Mouse (Mus musculus): Measurements from ENCODE around the gene Pbx1. TPM values are rescaled to one million over a fixed set of nuclear protein-coding genes. Genes with fewer than 3 reads are reported as not detected.
"Not testable (repeated sequence)": the region's sequence is repeated elsewhere in the genome, so short reads cannot be mapped to it uniquely, and the experiment has no call there.

Pbx1 gene
- 49.8 and 80.6 TPM in 2 replicates for polyA plus RNA-seq (2012; ENCODE audit: insufficient read depth, low replicate concordance)

GRCm38 (mm10) chr1:168432232-168432280 lies at the start of gene Pbx1:
Pbx1 (minus strand) TSS chr1:168432270.
- Histone ChIP-seq H3K4me3 (replicated peaks) (peak within 1 kb of the TSS; percentile 95), H3K4me1 (peaks cover 14% of the 10 kb centered on the region)
- not testable (repeated sequence) for H3K36me3 ChIP-seq (replicated peaks; ENCODE audit: low read length); H3K27me3 ChIP-seq (replicated peaks); H3K9me3 ChIP-seq

GRCm38 (mm10) chr1:168479626-168480025 lies 47.6 kb upstream of the Pbx1 start:
- Histone ChIP-seq H3K9me3 (no peaks in the 10 kb centered on the region), H3K27me3 (replicated peaks) (peaks cover 7% of the 10 kb centered on the region), H3K36me3 (replicated peaks; ENCODE audit: low read length) (no peaks in the 10 kb centered on the region), H3K4me1 (peaks cover 6% of the 10 kb centered on the region), H3K4me3 (replicated peaks) (no peak overlapping the region)
- TF ChIP-seq GATA1 (IDR thresholded peaks at IDR 0.05; ENCODE audit: borderline replicate concordance, low read length) (no peak), FLI1 (IDR thresholded peaks at IDR 0.05; ENCODE audit: low read length) (no peak)

- no peaks in the 10 kb centered on the region for H3K9me3 ChIP-seq
- peaks cover 6% of the 10 kb centered on the region for H3K4me1 ChIP-seq
- no peak for TF ChIP-seq GATA1 (IDR thresholded peaks at IDR 0.05; ENCODE audit: borderline replicate concordance, low read length)
- no peak for TF ChIP-seq FLI1 (IDR thresholded peaks at IDR 0.05; ENCODE audit: low read length)
- no peaks in the 10 kb centered on the region for H3K36me3 ChIP-seq (replicated peaks; ENCODE audit: low read length)
- H3K27me3 ChIP-seq (replicated peaks), result peaks cover 9% of the 10 kb centered on the region
- H3K4me3 ChIP-seq (replicated peaks), result peak overlapping the region; percentile 7
Measured at GRCm38 (mm10) chr1:168478829-168479228, 46.8 kb upstream of the Pbx1 start.

- Histone ChIP-seq H3K27me3 (replicated peaks) (peaks cover 8% of the 10 kb centered on the region), H3K4me1 (peaks cover 6% of the 10 kb centered on the region), H3K4me3 (replicated peaks) (no peak overlapping the region), H3K36me3 (replicated peaks; ENCODE audit: low read length) (no peaks in the 10 kb centered on the region), H3K9me3 (no peaks in the 10 kb centered on the region)
- TF ChIP-seq FLI1 (IDR thresholded peaks at IDR 0.05; ENCODE audit: low read length), result no peak
- TF ChIP-seq GATA1 (IDR thresholded peaks at IDR 0.05; ENCODE audit: borderline replicate concordance, low read length), result no peak
Measured at GRCm38 (mm10) chr1:168476917-168477316, 44.8 kb upstream of the Pbx1 start.

GRCm38 (mm10) chr1:168476216-168476897 lies 44.3 kb upstream of the Pbx1 start:
- TF ChIP-seq FLI1 (IDR thresholded peaks at IDR 0.05; ENCODE audit: low read length) (no peak), GATA1 (IDR thresholded peaks at IDR 0.05; ENCODE audit: borderline replicate concordance, low read length) (no peak)
- Histone ChIP-seq H3K27me3 (replicated peaks) (peaks cover 8% of the 10 kb centered on the region), H3K9me3 (no peaks in the 10 kb centered on the region), H3K36me3 (replicated peaks; ENCODE audit: low read length) (no peaks in the 10 kb centered on the region), H3K4me3 (replicated peaks) (no peak overlapping the region), H3K4me1 (peaks cover 6% of the 10 kb centered on the region)

GRCm38 (mm10) chr1:168475579-168476208 lies 43.6 kb upstream of the Pbx1 start:
- Histone ChIP-seq H3K4me3 (replicated peaks) (no peak overlapping the region), H3K27me3 (replicated peaks) (peaks cover 6% of the 10 kb centered on the region), H3K36me3 (replicated peaks; ENCODE audit: low read length) (no peaks in the 10 kb centered on the region), H3K4me1 (peaks cover 6% of the 10 kb centered on the region), H3K9me3 (no peaks in the 10 kb centered on the region)
- TF ChIP-seq GATA1 (IDR thresholded peaks at IDR 0.05; ENCODE audit: borderline replicate concordance, low read length) (no peak), FLI1 (IDR thresholded peaks at IDR 0.05; ENCODE audit: low read length) (no peak)

- Histone ChIP-seq H3K4me1 (peaks cover 1% of the 10 kb centered on the region), H3K27me3 (replicated peaks) (peaks cover 4% of the 10 kb centered on the region), H3K36me3 (replicated peaks; ENCODE audit: low read length) (no peaks in the 10 kb centered on the region), H3K9me3 (no peaks in the 10 kb centered on the region), H3K4me3 (replicated peaks) (no peak overlapping the region)
- TF ChIP-seq FLI1 (IDR thresholded peaks at IDR 0.05; ENCODE audit: low read length) (no peak), GATA1 (IDR thresholded peaks at IDR 0.05; ENCODE audit: borderline replicate concordance, low read length) (no peak)
Measured at GRCm38 (mm10) chr1:168473255-168474069, 41.4 kb upstream of the Pbx1 start.

GRCm38 (mm10) chr1:168472545-168473254 lies 40.6 kb upstream of the Pbx1 start:
- H3K4me3 ChIP-seq (replicated peaks), result no peak overlapping the region
- H3K27me3 ChIP-seq (replicated peaks), result peaks cover 4% of the 10 kb centered on the region
- H3K4me1 ChIP-seq, result no peaks in the 10 kb centered on the region
- TF ChIP-seq FLI1 (IDR thresholded peaks at IDR 0.05; ENCODE audit: low read length) (no peak), GATA1 (IDR thresholded peaks at IDR 0.05; ENCODE audit: borderline replicate concordance, low read length) (no peak)
- H3K9me3 ChIP-seq, result no peaks in the 10 kb centered on the region
- H3K36me3 ChIP-seq (replicated peaks; ENCODE audit: low read length), result no peaks in the 10 kb centered on the region

- Histone ChIP-seq H3K36me3 (replicated peaks; ENCODE audit: low read length) (no peaks in the 10 kb centered on the region), H3K9me3 (0 out of 2 replicates have a peak, but pooled peaks cover 2% of the 10 kb centered on the region), H3K4me1 (peaks cover 3% of the 10 kb centered on the region; the same call in 1 of the 2 replicates), H3K27me3 (replicated peaks) (peaks cover 16% of the 10 kb centered on the region), H3K4me3 (replicated peaks) (no peak overlapping the region)
- TF ChIP-seq GATA1 (IDR thresholded peaks at IDR 0.05; ENCODE audit: borderline replicate concordance, low read length) (no peak), FLI1 (IDR thresholded peaks at IDR 0.05; ENCODE audit: low read length) (no peak)
Measured at GRCm38 (mm10) chr1:168459426-168459825, 27.4 kb upstream of the Pbx1 start.
